Mouse (Mus musculus) midbrain, embryonic 14.5 days (tissue): ENCODE measurements at regions not wholly inside any gene's neighbourhood (a gene's known extent, or its start where the extent isn't known, plus 50 kb on each side); places are given as distances from the start of the nearest gene placed in this dataset.

Source experiments
- ATAC-seq: fragments of 200-750 bp; cut with Nextera tagmentation; 2 replicates; pipeline ENCODE4 v1.8.0; 2017; ENCODE audit warnings: moderate number of reproducible peaks, moderate library complexity; ENCODE audit not compliant: low FRiP score, low TSS enrichment
- DNase-seq: peaks from one replicate; pipeline ENCODE4 v3.0.0-alpha.2; 2015
- H3K27ac ChIP-seq: fragments of 300-500 bp; sonication (generic); replicated peaks from 2 replicates; pipeline ENCODE4 v1.5.1; 2014; ENCODE audit warnings: mild to moderate bottlenecking, low read depth, low read length, moderate library complexity
- H3K27me3 ChIP-seq: fragments of 300-500 bp; sonication (generic); 2 replicates; pipeline ENCODE4 v1.6.1; 2014; ENCODE audit warnings: low read length, control low read depth, mixed read lengths; ENCODE audit not compliant: control insufficient read depth, insufficient read depth
- H3K36me3 ChIP-seq: fragments of 300-500 bp; sonication (generic); 2 replicates; pipeline ENCODE4 v1.6.1; 2014; ENCODE audit warnings: low read length, control low read depth; ENCODE audit not compliant: control insufficient read depth, insufficient read depth
- H3K4me1 ChIP-seq: fragments of 300-500 bp; sonication (generic); 2 replicates; pipeline ENCODE4 v1.6.1; 2014; ENCODE audit warnings: mild to moderate bottlenecking, antibody characterized with exemption, low read length, control low read depth; ENCODE audit not compliant: control insufficient read depth, insufficient read depth
- H3K4me2 ChIP-seq: fragments of 300-500 bp; sonication (generic); 2 replicates; pipeline ENCODE4 v1.6.1; 2014; ENCODE audit warnings: mild to moderate bottlenecking, low read length, moderate library complexity
- H3K4me3 ChIP-seq: fragments of 300-500 bp; sonication (generic); replicated peaks from 2 replicates; pipeline ENCODE4 v1.5.1; 2014; ENCODE audit warnings: low read depth, low read length
- H3K9ac ChIP-seq: fragments of 300-500 bp; sonication (generic); replicated peaks from 2 replicates; pipeline ENCODE4 v1.6.1; 2014; ENCODE audit warnings: mild to moderate bottlenecking, low read length, moderate library complexity
- H3K9me3 ChIP-seq: fragments of 300-500 bp; sonication (generic); 2 replicates; pipeline ENCODE4 v1.6.1; 2016; ENCODE audit warnings: low read length, control low read depth, mixed read lengths; ENCODE audit not compliant: control insufficient read depth
- WGBS: fragments of 180-500 bp; shearing (Covaris S2); extraction: QIAGEN DNeasy Blood & Tissue Kit; methylation state at CpG from one replicate; pipeline ENCODE4 v1.1.7; 2014; 5-methylcytosine and 5-hydroxymethylcytosine counted together

DNA sequence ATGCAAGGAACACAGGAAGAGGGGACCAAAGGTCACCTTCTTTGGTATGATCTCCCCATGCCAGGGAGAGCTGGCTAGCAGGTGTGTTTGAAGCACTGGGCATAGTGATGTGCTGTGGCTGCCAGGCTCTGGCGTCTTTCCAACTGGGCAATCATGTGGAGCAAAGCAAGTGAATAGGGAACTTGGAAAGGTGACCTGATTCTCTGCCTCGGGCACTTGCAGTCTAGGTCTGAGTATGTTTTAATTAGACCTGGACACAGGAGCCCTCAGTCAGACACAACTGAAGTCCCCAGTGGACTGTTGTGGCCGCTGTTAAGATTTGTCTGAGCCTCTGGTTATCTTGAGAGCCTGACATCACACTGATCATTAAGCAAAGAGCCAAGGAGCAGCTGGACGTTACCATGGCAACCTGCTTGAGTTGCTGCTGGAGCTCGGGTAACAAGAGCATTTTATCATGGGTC, 153.8 kb upstream of the Ccdc122 start:
- no peak overlapping the region for H3K9ac ChIP-seq
- peaks cover 22% of the 10 kb centered on the region for H3K4me1 ChIP-seq
- peak overlapping the region; percentile 71 for H3K27ac ChIP-seq
- no peaks in the 10 kb centered on the region for H3K36me3 ChIP-seq
- peak overlapping the region; percentile 33 for H3K4me2 ChIP-seq
- ATAC-seq, result peak; percentile 88; the same call in 1 of the 2 replicates
- peak; percentile 94 for DNase-seq
- WGBS, result 3% methylated on average over 5 of the region's 5 CpGs
- H3K9me3 ChIP-seq, result no peaks in the 10 kb centered on the region
- H3K4me3 ChIP-seq, result no peak overlapping the region
- H3K27me3 ChIP-seq, result 0 out of 2 replicates have a peak, but pooled peaks cover 6% of the 10 kb centered on the region

- H3K4me1 ChIP-seq, result peaks cover 22% of the 10 kb centered on the region
- H3K4me3 ChIP-seq, result no peak overlapping the region
- ATAC-seq (no peak), DNase-seq (no peak)
- H3K36me3 ChIP-seq, result no peaks in the 10 kb centered on the region
- H3K27me3 ChIP-seq, result no peaks in the 10 kb centered on the region
- no peak overlapping the region for H3K4me2 ChIP-seq
- H3K9ac ChIP-seq, result no peak overlapping the region
- WGBS, result 96% methylated on average over 3 of the region's 3 CpGs
- H3K27ac ChIP-seq, result no peak overlapping the region
- H3K9me3 ChIP-seq, result no peaks in the 10 kb centered on the region
Observed at GRCm38 (mm10) chr14:76880851-76881250, 155.7 kb upstream of the Ccdc122 start.

DNA sequence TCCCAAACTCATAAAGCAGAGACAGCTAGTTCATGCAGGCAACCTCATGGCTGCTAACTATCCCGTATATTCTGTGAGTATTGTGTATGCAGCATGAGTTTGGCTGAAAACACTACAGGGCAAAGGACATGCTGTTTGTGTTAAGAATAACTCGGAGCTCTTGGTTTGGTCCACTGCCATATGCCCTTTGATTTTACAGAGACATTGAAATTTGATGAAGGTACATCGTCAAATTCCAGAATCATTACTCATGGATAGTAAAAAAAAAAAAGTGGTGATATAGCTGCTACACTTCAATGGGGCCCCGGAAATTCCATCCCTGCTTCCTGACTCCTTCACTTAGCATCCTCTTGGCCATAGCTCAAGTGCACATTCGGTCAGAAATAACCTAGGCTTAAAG, 159.3 kb upstream of the Ccdc122 start:
- Histone ChIP-seq H3K9me3 (no peaks in the 10 kb centered on the region), H3K4me3 (no peak overlapping the region), H3K27me3 (no peaks in the 10 kb centered on the region), H3K9ac (no peak overlapping the region), H3K4me2 (no peak overlapping the region), H3K4me1 (peaks cover 16% of the 10 kb centered on the region), H3K36me3 (no peaks in the 10 kb centered on the region), H3K27ac (no peak overlapping the region)
- DNase-seq, result no peak
- ATAC-seq, result no peak
- 84% methylated on average over 5 of the region's 5 CpGs for WGBS

GRCm38 (mm10) chr14:76876015-76876414, 160.6 kb upstream of the Ccdc122 start:
- Histone ChIP-seq H3K27me3 (no peaks in the 10 kb centered on the region), H3K9me3 (no peaks in the 10 kb centered on the region), H3K27ac (no peak overlapping the region), H3K4me3 (no peak overlapping the region), H3K36me3 (no peaks in the 10 kb centered on the region), H3K9ac (no peak overlapping the region), H3K4me1 (peaks cover 12% of the 10 kb centered on the region), H3K4me2 (no peak overlapping the region)
- ATAC-seq (no peak), DNase-seq (peak; percentile 83)
- WGBS, result 51% methylated on average over 7 of the region's 7 CpGs

DNA sequence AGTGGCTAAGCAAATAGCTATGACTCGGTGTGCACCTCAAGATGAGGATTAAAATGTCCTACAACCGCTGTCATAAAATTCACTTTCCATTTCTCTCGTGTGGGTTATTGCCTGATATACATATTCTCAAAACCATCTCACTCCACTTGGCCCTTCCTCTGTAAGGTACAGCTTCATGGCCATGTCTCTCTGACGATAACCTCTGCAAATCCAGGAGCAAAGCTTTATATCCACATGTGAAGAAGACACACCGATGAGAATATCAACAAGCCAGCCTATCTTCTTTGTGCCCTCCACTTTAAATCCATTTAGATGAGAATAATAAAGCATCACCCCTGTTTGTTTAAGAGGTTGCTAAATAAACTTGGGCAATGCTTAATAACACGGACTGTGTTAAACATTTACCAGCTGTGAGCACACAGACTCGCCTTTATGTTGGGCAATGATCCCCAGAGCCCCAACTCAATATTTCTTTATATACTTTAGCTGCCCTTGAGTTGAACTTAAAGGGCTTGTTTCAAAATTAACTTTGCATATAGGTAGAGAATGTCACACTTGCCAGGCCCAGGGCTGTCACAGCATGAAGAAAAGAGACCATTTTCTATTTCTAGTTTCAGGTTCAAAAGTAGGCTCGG, 161.2 kb upstream of the Ccdc122 start:
- H3K27me3 ChIP-seq, result no peaks in the 10 kb centered on the region
- no peak for DNase-seq
- H3K4me1 ChIP-seq, result peaks cover 12% of the 10 kb centered on the region
- WGBS, result 49% methylated on average over 8 of the region's 8 CpGs
- no peaks in the 10 kb centered on the region for H3K9me3 ChIP-seq
- H3K4me2 ChIP-seq, result no peak overlapping the region
- no peak overlapping the region for H3K4me3 ChIP-seq
- no peaks in the 10 kb centered on the region for H3K36me3 ChIP-seq
- no peak overlapping the region for H3K9ac ChIP-seq
- ATAC-seq, result no peak
- H3K27ac ChIP-seq, result peak overlapping the region; percentile 58

DNA sequence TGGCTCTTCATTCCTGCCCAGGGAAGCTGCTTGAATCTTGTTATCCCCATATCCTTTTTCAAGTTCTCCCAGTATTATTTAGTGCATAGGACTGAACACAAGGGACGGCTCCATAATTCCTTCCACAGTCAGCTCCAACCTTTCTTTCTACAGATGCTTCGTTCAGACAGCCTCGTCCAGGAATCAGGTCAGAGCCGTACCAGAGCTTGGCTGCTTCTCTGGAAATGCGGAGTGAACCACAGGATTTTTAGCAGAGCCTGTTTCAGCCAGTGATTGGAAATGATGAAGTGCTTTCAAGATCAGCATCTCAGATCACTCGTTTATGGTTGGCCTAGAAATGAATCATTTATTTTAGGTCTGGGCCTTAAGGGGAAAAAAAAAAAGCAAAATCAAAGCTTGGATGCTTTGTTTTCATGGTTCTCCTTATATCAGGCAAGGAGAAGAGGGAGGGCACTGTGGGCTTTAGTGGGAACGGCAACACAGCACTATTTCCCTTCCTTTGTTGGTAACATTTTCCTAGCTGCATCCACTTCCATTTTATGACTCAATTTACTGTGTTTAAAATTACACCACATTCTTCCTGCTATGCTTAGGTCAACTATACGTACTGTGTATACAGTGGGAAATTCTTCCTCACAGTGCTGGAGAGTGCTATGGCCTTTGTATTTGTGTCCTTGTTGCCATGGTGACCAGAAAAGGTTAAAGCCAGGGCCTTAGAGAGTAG, 161.9 kb upstream of the Ccdc122 start:
- H3K4me3 ChIP-seq, result no peak overlapping the region
- H3K36me3 ChIP-seq, result no peaks in the 10 kb centered on the region
- ATAC-seq (peak; percentile 53; the same call in 1 of the 2 replicates), DNase-seq (peak; percentile 78)
- no peaks in the 10 kb centered on the region for H3K27me3 ChIP-seq
- 25% methylated on average over 8 of the region's 8 CpGs for WGBS
- peaks cover 12% of the 10 kb centered on the region for H3K4me1 ChIP-seq
- no peak overlapping the region for H3K4me2 ChIP-seq
- H3K27ac ChIP-seq, result peak overlapping the region; percentile 58
- H3K9ac ChIP-seq, result no peak overlapping the region
- no peaks in the 10 kb centered on the region for H3K9me3 ChIP-seq

- Histone ChIP-seq H3K27ac (0 out of 2 replicates have a peak overlapping the region, but pooled peaks have one; percentile 8), H3K4me3 (no peak overlapping the region), H3K4me1 (peaks cover 12% of the 10 kb centered on the region), H3K9me3 (peaks cover 3% of the 10 kb centered on the region; the same call in 1 of the 2 replicates), H3K36me3 (no peaks in the 10 kb centered on the region), H3K9ac (no peak overlapping the region), H3K4me2 (no peak overlapping the region), H3K27me3 (no peaks in the 10 kb centered on the region)
- 81% methylated on average over 5 of the region's 5 CpGs for WGBS
- no peak for ATAC-seq
- no peak for DNase-seq
Observed at GRCm38 (mm10) chr14:76873684-76874083, 162.9 kb upstream of the Ccdc122 start.

- peaks cover 12% of the 10 kb centered on the region for H3K4me1 ChIP-seq
- DNase-seq (no peak), ATAC-seq (no peak)
- no peaks in the 10 kb centered on the region for H3K27me3 ChIP-seq
- no peak overlapping the region for H3K4me2 ChIP-seq
- H3K9ac ChIP-seq, result no peak overlapping the region
- H3K27ac ChIP-seq, result no peak overlapping the region
- H3K36me3 ChIP-seq, result no peaks in the 10 kb centered on the region
- H3K4me3 ChIP-seq, result no peak overlapping the region
- peaks cover 3% of the 10 kb centered on the region; the same call in 1 of the 2 replicates for H3K9me3 ChIP-seq
- WGBS, result 92% methylated on average over 6 of the region's 6 CpGs
Observed at GRCm38 (mm10) chr14:76872976-76873375, 163.6 kb upstream of the Ccdc122 start.

- H3K9me3 ChIP-seq, result peaks cover 3% of the 10 kb centered on the region; the same call in 1 of the 2 replicates
- DNase-seq, result no peak
- H3K4me3 ChIP-seq, result no peak overlapping the region
- no peak overlapping the region for H3K4me2 ChIP-seq
- no peaks in the 10 kb centered on the region for H3K36me3 ChIP-seq
- H3K9ac ChIP-seq, result no peak overlapping the region
- ATAC-seq, result no peak
- H3K27me3 ChIP-seq, result no peaks in the 10 kb centered on the region
- no peak overlapping the region for H3K27ac ChIP-seq
- 82% methylated on average over 7 of the region's 7 CpGs for WGBS
- peaks cover 12% of the 10 kb centered on the region for H3K4me1 ChIP-seq
Observed at GRCm38 (mm10) chr14:76872510-76872909, 164.1 kb upstream of the Ccdc122 start.
